Mouse (Mus musculus) myocyte (in vitro differentiated cells): Measurements from ENCODE around the gene 9830107B12Rik.

ENCODE experiments used
- CEBPB ChIP-seq: IDR thresholded peaks from 2 replicates; pipeline ENCODE4 v1.6.1; 2011; ENCODE audit warnings: mild to moderate bottlenecking, moderate library complexity; ENCODE audit not compliant: poor library complexity, insufficient read depth, severe bottlenecking
- MAX ChIP-seq: IDR thresholded peaks from one replicate; pipeline ENCODE4 v1.6.1; 2011; ENCODE audit warnings: low read depth, mild to moderate bottlenecking, control low read depth
- POLR2A ChIP-seq: IDR thresholded peaks from one replicate; pipeline ENCODE4 v1.6.1; 2011; ENCODE audit warnings: low read depth, mild to moderate bottlenecking, control low read depth, moderate library complexity; ENCODE audit not compliant: insufficient read length
- POLR2AphosphoS2 ChIP-seq: IDR thresholded peaks from one replicate; pipeline ENCODE4 v1.6.1; 2011; ENCODE audit warnings: low read depth, control low read depth; ENCODE audit not compliant: insufficient read length
- SRF ChIP-seq: IDR thresholded peaks from one replicate; pipeline ENCODE4 v1.6.1; 2011; ENCODE audit warnings: low read depth; ENCODE audit not compliant: control insufficient read depth, insufficient read length
- TCF12 ChIP-seq: IDR thresholded peaks from one replicate; pipeline ENCODE4 v1.6.1; 2011; ENCODE audit warnings: mild to moderate bottlenecking, control low read depth; ENCODE audit not compliant: poor library complexity, insufficient read depth, severe bottlenecking

GRCm38 (mm10) chr17:48089019-48089418 is 57.0 kb downstream of the 9830107B12Rik start, which contains the start of gene 1700067P10Rik:
- TF ChIP-seq SRF (no peak), POLR2A (no peak), MAX (no peak), CEBPB (no peak), TCF12 (no peak), POLR2AphosphoS2 (no peak)
